Mouse (Mus musculus): ENCODE measurements around the gene Sox13.

Sox13 gene

GRCm38 (mm10) chr1:133431133-133431532 lies 7.0 kb upstream of the Sox13 start:
- in situ Hi-C loops (cut with MboI, MseI), result no loop called here

GRCm38 (mm10) chr1:133424547-133425140 lies 467 bp upstream of the Sox13 start:
- in situ Hi-C loops (cut with MboI, MseI), result no loop called here

GRCm38 (mm10) chr1:133423166-133423542 lies 1.0 kb downstream of the Sox13 start:
- in situ Hi-C loops (cut with MboI, MseI), result no loop called here

GRCm38 (mm10) chr1:133422615-133423161 lies 1.5 kb downstream of the Sox13 start:
- in situ Hi-C loops (cut with MboI, MseI), result no loop called here

DNA sequence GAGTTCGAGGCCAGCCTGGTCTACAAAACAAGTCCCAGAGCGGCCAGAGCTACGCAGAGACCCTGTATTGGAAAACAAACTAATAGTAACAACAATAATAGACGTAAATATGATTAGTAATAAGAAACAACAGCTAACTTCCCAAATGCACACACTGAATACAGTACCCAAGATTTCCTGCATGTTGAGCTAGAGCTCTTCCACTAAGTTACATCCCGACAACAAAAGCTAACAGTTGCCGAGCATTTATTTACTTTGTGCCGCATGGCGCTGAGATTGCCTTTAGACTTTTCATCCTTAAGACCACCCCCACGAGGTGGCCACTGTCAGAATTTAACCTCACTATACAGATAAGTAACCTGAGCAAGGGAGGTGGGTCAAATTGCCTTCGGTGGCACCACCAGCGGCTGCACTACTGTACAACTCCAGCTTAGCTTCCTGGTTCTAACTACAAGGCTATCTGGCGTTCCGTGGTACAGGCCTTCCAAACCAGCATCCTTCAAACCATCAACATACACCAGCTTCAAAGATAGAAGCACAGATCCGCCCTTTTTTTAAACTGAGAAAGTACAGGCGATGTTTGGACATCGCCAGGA lies 2.1 kb downstream of the Sox13 start:
- in situ Hi-C loops (cut with MboI, MseI), result no loop called here

- in situ Hi-C loops (cut with MboI, MseI), result no loop called here
Observed at GRCm38 (mm10) chr1:133421061-133421460, 3.1 kb downstream of the Sox13 start.

DNA sequence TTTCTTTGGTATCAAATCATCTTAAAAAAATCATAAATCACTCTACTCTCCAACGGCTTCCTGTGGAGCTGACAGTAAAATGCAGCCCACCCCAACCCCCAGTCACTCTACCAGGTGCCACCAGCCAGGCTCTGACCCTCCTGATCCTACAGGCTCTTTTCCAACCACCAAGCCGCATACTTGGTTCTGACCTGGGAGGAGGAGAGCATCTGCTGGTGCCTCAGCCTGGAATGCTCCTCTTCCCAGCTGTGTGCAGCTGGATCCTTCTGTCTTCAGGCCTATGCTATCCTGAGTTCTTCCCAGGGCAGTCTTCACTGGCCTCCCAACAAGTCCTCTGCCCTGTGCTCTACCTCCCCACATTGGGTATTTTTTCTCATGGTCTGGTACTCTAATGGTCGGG lies 3.7 kb downstream of the Sox13 start:
- in situ Hi-C loops (cut with MboI, MseI), result no loop called here

GRCm38 (mm10) chr1:133419178-133419834 lies 4.9 kb downstream of the Sox13 start:
- in situ Hi-C loops (cut with MboI, MseI), result no loop called here

- in situ Hi-C loops (cut with MboI, MseI), result no loop called here
Observed at GRCm38 (mm10) chr1:133418164-133418800, 5.9 kb downstream of the Sox13 start.

- in situ Hi-C loops (cut with MboI, MseI), result no loop called here
Observed at GRCm38 (mm10) chr1:133417539-133417938, 6.6 kb downstream of the Sox13 start.

DNA sequence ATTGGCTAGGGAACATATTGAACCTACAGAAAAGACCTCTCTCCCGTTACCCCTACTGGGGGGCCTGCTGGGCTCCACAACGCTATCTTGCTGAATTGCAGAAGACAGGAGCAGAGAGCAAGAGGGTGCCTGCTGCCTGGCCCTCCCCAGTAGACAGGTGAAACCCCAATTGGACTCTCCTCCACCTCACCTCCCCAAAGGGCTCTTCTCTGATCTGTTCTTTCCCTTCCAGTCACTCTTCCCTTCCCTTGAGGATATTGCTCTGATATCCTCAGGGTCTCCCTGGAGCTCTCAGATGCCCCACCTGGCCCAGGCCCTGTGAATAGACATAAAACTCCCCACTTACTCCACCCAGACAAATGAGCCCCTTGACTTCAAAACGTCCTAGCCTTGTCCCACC lies 7.1 kb downstream of the Sox13 start:
- in situ Hi-C loops (cut with MboI, MseI), result no loop called here

DNA sequence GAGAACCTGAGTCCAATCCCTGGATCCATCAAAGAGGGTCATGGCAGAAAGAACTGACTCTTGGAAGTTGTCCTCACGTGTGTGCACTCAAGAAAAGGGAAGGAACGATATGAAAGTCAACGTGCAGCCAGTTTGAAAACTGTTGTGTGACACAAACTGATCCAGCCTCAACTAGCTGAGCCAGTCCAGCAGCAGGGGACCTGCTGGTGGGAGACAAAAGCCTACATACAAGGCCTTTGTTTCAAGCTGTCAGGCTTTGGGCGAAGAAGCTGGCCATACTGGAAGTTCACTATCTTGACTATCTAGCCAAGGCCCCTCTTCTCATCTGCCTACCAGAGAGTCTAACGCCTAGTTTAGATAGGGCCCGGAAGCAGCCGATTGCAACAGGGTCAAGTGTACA lies 7.7 kb downstream of the Sox13 start:
- in situ Hi-C loops (cut with MboI, MseI), result no loop called here

- in situ Hi-C loops (cut with MboI, MseI), result no loop called here
Observed at GRCm38 (mm10) chr1:133415505-133415904, 8.7 kb downstream of the Sox13 start.

GRCm38 (mm10) chr1:133415086-133415485 lies 9.1 kb downstream of the Sox13 start:
- in situ Hi-C loops (cut with MboI, MseI), result no loop called here

DNA sequence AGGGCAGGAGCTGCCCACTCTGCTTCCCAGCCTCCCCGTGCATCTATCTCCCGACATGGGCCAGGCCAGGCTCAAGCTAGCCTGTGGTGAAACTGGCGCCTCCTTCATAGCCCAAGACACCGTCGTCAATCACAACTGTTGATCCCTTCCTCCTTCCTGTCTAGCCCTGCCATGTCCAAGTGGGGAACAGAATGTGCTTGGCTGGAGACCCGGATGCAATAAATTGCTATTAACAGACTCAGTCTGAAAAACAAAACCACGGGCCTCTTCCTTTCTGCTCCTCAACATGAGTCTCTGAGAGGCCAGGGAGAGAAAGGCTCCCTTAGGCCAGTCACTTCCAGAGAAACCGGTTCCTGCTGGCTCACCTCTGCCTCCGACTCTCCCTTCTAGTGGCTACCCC lies 11.2 kb downstream of the Sox13 start:
- in situ Hi-C loops (cut with MboI, MseI), result no loop called here

DNA sequence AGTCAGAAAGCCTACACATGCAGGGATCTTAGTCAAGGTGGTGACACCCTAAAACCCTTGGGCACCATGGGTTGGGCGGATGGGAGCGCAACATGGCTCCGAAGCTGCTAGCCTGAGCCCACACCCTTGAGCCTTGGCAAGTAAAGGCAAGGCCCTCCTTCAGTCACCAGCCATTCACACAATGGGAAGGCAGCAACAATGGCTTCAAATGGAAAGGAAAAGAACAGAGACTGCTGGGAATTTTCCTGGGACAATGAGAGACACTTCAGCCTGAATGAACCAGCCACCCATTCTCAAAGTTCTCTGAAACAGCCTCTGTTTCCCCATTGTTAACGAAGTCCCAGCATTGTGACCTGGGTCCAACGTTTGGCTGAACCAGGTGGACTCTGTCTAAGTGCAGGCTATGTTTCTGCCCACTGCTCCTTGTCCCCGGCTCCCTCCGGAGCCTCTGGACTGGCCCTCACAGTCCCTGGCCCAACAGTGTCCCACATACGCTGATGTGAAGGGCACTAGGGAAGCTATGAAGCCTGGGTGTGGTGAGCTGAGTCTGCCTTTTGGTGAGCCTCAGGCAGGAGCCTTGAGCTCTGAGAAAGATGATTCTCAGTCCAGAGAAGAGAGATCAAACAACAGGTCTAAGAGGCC lies 12.6 kb downstream of the Sox13 start:
- in situ Hi-C loops (cut with MboI, MseI), result no loop called here

DNA sequence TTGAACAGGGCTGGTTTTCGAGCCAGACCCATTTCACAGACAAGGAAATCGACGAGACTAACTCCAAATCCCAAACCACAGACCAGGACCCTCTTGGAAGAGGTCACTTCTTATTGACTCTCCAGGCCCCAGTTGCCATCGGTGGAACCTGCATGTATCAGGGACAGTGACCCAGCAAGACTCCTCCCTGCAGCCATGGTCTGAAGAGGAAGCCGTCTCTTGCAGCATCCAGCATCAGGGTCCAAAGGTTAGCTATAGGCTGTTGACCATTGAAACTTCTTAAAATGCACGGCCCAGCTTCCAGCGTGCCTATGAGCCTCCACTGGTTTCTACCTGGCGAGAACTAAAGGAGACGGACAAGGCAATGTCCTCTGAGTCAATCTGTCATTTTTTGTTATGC lies 14.4 kb downstream of the Sox13 start:
- in situ Hi-C loops (cut with MboI, MseI), result no loop called here

DNA sequence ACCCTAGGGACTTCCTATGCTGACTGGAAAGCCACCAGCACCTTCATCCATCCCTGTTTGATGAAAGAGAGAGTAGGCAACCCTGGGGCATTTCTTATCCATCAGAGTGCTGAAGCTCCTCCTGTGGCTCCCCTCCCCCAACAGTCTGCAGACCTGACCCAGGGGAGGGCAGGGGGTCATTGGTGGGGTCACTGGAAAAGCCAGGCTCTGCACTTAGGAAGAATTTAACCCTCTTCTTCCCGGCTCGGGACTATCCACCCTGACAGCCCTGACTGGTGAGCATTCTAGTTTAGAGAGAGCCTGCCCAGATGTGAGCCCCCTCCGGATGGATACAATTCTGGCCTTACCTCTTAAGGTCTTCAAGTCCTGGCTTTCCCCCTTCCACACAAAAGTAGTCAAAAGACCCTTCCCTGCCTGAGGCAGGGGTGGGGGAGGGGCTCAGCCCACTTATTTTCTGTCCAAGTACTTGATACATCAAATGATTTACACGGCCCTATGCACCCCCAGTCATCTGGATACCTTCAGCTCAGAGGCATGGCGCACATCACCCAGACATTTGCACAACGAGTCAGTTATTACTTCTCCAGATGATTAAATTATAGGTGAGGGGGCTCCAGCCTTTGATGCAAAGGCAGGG lies 15.2 kb downstream of the Sox13 start:
- in situ Hi-C loops (cut with MboI, MseI), result no loop called here

DNA sequence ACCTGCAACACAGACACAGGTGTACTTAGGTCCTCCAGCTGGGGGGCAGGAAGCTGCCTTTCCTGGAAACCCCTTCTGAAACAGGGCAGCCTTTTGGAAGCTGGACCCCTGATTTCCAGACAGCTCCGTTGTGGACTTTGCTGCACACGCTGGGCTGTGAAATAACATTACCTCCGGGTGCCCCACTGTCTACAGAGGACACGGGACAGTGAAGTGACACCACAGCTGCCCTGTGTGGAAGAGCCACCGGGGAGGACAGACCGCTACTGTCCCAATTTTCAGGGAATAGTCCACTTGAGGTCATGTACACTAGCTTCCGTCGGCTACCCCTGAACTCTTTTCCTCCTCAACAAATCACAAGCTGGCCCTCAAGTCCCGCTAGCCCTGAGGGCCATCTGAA lies 15.9 kb downstream of the Sox13 start:
- in situ Hi-C loops (cut with MboI, MseI), result no loop called here

DNA sequence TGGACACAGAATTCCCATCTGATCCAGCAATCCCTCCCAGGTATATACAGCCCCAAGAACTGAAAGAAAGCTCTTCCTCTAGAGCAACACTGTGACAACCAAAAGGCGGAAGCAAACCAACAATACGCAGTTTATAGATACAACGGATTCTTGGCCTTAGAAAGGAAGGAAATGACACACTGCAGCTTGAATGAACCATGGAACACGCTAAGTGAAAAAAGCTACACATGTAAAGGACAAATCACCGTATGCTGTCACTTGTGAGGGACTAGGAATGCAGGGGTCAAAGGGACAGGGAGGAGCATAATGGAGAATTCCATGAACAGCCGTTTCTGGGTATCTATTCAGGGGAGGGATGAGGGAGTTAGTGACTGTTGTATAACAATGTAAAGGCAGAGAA lies 16.7 kb downstream of the Sox13 start:
- in situ Hi-C loops (cut with MboI, MseI), result no loop called here

DNA sequence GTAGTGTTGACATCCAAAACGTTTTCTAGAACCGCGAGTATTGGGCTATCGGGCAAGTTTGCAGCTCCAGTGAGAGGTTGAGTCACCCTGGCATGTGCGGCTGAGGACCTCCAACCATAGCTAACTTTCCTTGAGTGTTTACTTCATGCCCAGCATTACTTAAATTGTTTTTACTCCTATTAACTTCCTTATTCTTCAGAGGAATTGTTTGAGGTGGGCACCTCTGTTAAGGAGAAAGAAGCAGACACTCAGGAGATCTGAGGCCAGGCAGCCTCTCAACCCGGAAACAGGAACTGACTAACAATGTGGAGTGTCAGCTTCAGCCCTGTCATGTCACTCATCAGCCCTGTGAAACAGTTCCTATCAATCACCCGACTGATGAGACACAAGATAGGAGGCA lies 17.6 kb downstream of the Sox13 start:
- in situ Hi-C loops (cut with MboI, MseI), result no loop called here

GRCm38 (mm10) chr1:133404005-133404404 lies 20.2 kb downstream of the Sox13 start:
- in situ Hi-C loops (cut with MboI, MseI), result no loop called here

Data from T-helper 2 cell (primary cell).